Mouse (Mus musculus) small intestine, adult 2 months (tissue): ENCODE measurements around the gene Acox1. TPM values are rescaled to one million over a fixed set of nuclear protein-coding genes. Genes with fewer than 3 reads are reported as not detected.
A peak's percentile ranks its signal among the peaks of the same experiment; 100 is the strongest.

ENCODE experiments used
- H3K27ac ChIP-seq: fragments of 200-500 bp; 2 replicates; pipeline ENCODE4 v1.5.1; 2012; ENCODE audit warnings: low read depth, low read length, control low read depth, inconsistent platforms; ENCODE audit not compliant: insufficient read depth
- H3K27me3 ChIP-seq: fragments of 200-500 bp; 2 replicates; pipeline ENCODE4 v1.6.1; 2012; ENCODE audit warnings: mild to moderate bottlenecking, moderate library complexity, low read length, inconsistent platforms; ENCODE audit not compliant: control insufficient read depth, insufficient read depth
- H3K36me3 ChIP-seq: fragments of 200-500 bp; 2 replicates; pipeline ENCODE4 v1.6.1; 2012; ENCODE audit warnings: mild to moderate bottlenecking, low read length, control low read depth, inconsistent platforms; ENCODE audit not compliant: control insufficient read depth, insufficient read depth
- H3K4me1 ChIP-seq: fragments of 200-500 bp; 2 replicates; pipeline ENCODE4 v1.6.1; 2012; ENCODE audit warnings: low read length, inconsistent platforms, mixed read lengths; ENCODE audit not compliant: control insufficient read depth, insufficient read depth, insufficient read length
- H3K4me3 ChIP-seq: fragments of 200-500 bp; 2 replicates; pipeline ENCODE4 v1.5.1; 2012; ENCODE audit warnings: low read depth, mild to moderate bottlenecking, control low read depth, inconsistent platforms, low read length, moderate library complexity
- CTCF ChIP-seq: fragments of 200-500 bp; IDR thresholded peaks from 2 replicates; pipeline ENCODE4 v1.5.1; 2012; ENCODE audit warnings: low read depth, mild to moderate bottlenecking, control low read depth, inconsistent platforms, low read length, moderate library complexity, mixed read lengths; ENCODE audit not compliant: insufficient replicate concordance, insufficient read length; ENCODE audit errors: extremely low read depth
- POLR2A ChIP-seq: fragments of 200-500 bp; IDR thresholded peaks from 2 replicates; pipeline ENCODE4 v1.6.1; 2012; ENCODE audit warnings: low read depth, mild to moderate bottlenecking, control low read depth, inconsistent platforms, low read length, moderate library complexity
- WGBS: fragments of 180-500 bp; shearing (Covaris S2); methylation state at CpG from one replicate; pipeline ENCODE4 v1.1.7; 2018; 5-methylcytosine and 5-hydroxymethylcytosine counted together
- polyA plus RNA-seq: library from polyadenylated mRNA; depleted of rRNA; stranded (reverse); fragments of >200 nt; gene quantifications from 2 replicates; pipeline ENCODE4 v1.2.3, GENCODE M21; 2012; rRNA removed

Gene Acox1
- 71.1 and 112 TPM in 2 replicates for polyA plus RNA-seq

DNA sequence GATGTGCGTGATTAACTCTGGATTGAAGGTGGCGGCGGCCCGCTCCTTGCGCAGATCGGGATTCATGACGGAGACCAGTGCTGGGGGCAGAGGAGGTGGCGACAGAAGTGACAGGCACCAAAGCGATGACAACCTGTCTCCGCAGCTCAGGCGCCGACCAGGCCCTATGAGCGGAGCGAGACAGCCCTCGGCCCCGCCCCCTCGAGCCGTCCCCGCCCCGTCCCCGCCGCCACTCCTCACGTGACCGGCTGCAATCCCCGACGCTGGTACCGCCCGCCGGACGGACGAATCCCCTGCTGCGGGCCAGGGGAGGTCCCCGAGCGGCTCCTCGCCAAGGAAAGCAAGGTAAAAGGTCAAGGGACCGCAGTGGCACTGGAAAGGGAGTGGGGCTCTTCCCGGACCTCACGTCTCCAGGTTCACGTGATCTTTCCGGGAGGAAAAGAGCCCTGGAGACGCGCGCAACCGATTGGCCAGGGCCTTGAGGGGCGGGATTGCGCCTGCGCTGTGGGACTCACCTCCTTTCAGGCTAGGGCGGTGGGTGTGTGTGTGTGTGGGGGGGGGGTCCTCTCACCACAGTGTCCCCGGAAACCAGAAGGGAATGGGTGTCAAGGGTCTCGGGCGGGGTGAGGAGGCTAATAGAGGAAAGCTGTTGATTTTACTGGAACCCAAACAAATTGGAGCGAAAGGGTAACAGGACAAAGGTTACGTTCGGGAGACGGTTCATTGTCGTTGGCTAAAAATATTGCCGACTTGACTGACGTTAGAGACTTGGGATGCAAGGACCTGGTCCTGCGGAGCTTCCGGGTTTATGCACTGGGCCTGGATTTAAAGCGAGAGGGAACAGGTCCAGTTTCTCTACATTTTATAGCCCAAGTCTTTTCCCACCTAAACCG, at the start of gene Acox1, which contains the start of gene Ten1:
TSS of gene Acox1 (minus strand) at position 407 of the 893 bp plus-strand sequence.
TSS of gene Ten1 (plus strand) at position 217 of the 893 bp plus-strand sequence.
- Histone ChIP-seq H3K27ac (peak within 1 kb of the TSS; percentile 98), H3K4me1 (peaks cover 15% of the 10 kb centered on the region), H3K27me3 (no peaks in the 10 kb centered on the region), H3K4me3 (peak within 1 kb of the TSS; percentile 89), H3K36me3 (peaks cover 16% of the 10 kb centered on the region)
- WGBS, result under 1% methylated on average over 62 of the region's 62 CpGs
- TF ChIP-seq POLR2A (peak; percentile 96), CTCF (no peak)

DNA sequence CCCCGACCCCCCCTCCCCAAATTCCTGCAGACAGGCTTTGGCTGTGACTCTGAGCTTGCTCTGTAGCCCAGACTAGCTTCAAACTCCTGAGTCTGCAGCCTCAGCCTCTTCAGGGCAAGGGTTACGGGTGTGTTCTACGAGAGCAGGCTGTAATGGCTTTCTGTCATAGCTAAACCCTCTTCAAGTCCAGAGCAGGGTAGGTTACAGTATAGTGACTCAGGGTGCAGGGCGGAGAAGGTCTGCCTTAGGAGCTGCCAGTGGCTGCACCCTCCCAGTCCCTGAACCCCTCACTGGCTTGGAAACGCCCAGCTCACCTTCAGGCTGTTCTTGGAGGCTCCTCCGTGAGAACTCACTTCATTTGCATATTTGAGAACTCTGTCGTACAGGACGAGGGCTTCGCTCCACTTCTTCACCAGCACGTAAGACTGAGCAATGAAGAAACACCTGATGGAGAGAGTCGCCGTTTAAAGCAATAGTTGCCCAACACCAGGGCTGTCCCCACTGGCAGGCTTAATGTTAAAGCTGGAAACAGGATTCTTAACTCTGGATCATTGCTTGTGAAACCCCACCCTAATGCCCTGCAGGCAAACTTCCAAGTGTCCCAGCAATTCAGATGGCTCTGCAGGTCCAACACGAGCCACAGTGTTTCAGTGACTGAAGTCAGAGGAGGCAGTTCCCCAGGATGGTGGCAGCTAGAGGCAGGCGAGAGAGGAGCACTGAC, 48.8 kb upstream of the Acox1 start:
- peaks cover 26% of the 10 kb centered on the region for H3K4me1 ChIP-seq
- no peaks in the 10 kb centered on the region for H3K27me3 ChIP-seq
- H3K36me3 ChIP-seq, result peaks cover 78% of the 10 kb centered on the region
- WGBS, result 58% methylated on average over 14 of the region's 14 CpGs
- H3K4me3 ChIP-seq, result no peak overlapping the region
- TF ChIP-seq CTCF (no peak), POLR2A (no peak)
- H3K27ac ChIP-seq, result peak overlapping the region; percentile 87

DNA sequence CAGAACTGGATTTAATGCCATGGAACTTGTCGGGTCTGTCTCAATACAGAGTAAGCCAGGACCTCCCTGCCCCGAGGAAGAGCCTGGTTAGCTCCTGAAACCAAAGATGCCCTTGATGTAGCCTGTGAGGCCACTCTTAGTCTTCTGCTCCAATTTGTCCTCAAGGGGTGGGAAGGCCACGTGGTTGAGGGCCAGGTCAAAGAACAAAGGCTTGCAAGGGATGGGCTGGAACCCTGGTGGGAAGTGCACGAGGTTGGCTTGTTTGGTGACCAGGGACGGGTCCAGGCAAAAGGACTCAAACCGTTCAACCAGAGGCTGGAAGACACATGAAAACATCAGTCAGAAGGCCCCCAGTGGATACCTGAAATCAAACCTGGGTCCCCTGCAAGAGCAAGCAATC, 46.8 kb upstream of the Acox1 start:
- 54% methylated on average over 6 of the region's 6 CpGs for WGBS
- TF ChIP-seq POLR2A (no peak), CTCF (no peak)
- H3K4me3 ChIP-seq, result no peak overlapping the region
- no peaks in the 10 kb centered on the region for H3K27me3 ChIP-seq
- H3K36me3 ChIP-seq, result peaks cover 59% of the 10 kb centered on the region
- H3K4me1 ChIP-seq, result peaks cover 41% of the 10 kb centered on the region
- H3K27ac ChIP-seq, result peak overlapping the region; percentile 40

DNA sequence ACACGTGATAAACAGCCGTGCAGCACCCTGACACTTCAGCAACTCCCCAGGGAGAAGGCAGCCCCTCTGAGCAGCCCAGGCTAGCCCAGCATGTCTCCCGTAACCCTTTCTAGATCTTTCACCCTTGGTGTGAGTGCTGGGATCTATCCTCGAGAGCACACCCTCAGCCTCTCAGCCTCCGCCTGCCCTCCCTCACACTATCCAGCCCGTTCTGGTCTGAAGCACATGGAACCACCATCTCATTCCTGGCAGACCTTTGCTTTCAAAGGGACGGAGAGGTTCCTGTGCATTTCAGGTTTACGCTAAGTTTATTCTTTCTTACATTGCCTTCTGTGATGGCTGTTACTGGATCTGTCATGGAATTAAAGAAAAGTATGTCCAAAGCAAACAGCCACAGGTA, 45.7 kb upstream of the Acox1 start:
- H3K27ac ChIP-seq, result no peak overlapping the region
- H3K4me3 ChIP-seq, result no peak overlapping the region
- 86% methylated on average over 8 of the region's 8 CpGs for WGBS

DNA sequence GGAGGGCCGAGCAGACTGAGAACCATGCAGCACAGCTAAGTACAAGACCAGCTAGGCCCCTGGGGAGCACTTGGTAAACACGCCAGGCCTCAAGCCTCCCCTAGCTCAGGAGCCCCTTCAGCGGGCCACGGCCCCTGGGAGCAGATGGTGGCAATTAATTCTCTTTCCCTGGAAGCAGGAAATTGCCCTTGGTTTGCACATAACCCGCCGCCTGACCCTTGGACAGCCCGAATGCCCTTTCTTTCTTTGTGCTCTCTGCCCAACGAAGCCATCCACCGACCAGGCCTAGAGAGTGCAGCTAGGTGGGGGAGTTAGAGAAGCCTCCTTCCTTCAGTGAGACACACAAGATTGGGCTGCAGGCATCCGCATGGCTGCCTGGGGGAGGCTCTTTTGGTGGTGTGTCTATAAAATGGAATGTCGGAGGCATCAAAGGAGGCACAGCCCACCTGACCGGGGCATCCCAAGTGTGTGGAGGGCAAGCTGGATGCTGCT, 42.9 kb upstream of the Acox1 start:
- H3K36me3 ChIP-seq, result peaks cover 27% of the 10 kb centered on the region
- 38% methylated on average over 12 of the region's 12 CpGs for WGBS
- H3K27ac ChIP-seq, result peak overlapping the region; percentile 93
- no peak for TF ChIP-seq CTCF
- TF ChIP-seq POLR2A, result no peak
- H3K4me1 ChIP-seq, result peaks cover 42% of the 10 kb centered on the region
- no peaks in the 10 kb centered on the region for H3K27me3 ChIP-seq
- H3K4me3 ChIP-seq, result peak overlapping the region; percentile 11; the same call in 1 of the 2 replicates

More for the DNA sequence above, 45.7 kb upstream of the Acox1 start:
- peaks cover 49% of the 10 kb centered on the region for H3K36me3 ChIP-seq
- peaks cover 41% of the 10 kb centered on the region for H3K4me1 ChIP-seq
- no peak for TF ChIP-seq CTCF
- no peak for TF ChIP-seq POLR2A
- H3K27me3 ChIP-seq, result no peaks in the 10 kb centered on the region

DNA sequence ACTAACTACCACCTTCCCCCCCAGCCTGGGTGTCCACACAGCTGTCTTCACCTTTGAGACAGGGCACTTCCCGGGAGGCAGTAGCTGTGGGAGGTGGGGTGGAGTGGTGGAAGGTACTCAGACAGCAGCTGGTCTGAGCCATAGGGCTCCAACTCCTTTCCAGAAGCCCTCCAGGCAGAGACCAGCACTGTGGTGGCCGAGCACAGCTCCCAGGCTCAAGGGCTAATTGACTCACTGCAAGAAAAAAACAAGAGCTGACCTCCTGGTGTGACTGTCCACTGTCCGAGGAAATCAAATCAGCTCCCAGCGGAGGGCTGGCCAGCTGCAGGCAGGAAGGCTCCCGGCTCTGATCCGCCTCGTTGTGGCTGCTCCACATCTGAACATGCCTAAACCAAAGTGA, 41.0 kb upstream of the Acox1 start:
- 78% methylated on average over 7 of the region's 7 CpGs for WGBS
- H3K36me3 ChIP-seq, result peaks cover 9% of the 10 kb centered on the region
- H3K4me3 ChIP-seq, result no peak overlapping the region
- peaks cover 31% of the 10 kb centered on the region for H3K4me1 ChIP-seq
- H3K27ac ChIP-seq, result no peak overlapping the region
- no peak for TF ChIP-seq CTCF
- TF ChIP-seq POLR2A, result no peak
- no peaks in the 10 kb centered on the region for H3K27me3 ChIP-seq
